Mouse (Mus musculus) inflammation-experienced regulatory T-cells, adult 6 months (primary cell): ENCODE measurements around the gene Pde8a. TPM values are rescaled to one million over a fixed set of nuclear protein-coding genes. Genes with fewer than 3 reads are reported as not detected.

Experiments
- ATAC-seq: one replicate; pipeline ENCODE4 v1.8.0; 2017
- polyA plus RNA-seq, 3 experiments: library from polyadenylated mRNA; unstranded; fragments of 100-300 nt; shearing (Covaris generic); gene quantifications; one replicate each; pipeline ENCODE4 v1.2.1; 2017

Gene Pde8a
- polyA plus RNA-seq, 3 experiments from 2014 or later = 0.58 to 2.5 (median 1.8) TPM

- ATAC-seq = peak; percentile 41
These were observed 126.4 kb downstream of the Pde8a start for GRCm38 (mm10) chr7:81339783-81340182.

GRCm38 (mm10) chr7:81341563-81341962, 128.2 kb downstream of the Pde8a start:
- no peak for ATAC-seq

- ATAC-seq = no peak
These were observed 129.1 kb downstream of the Pde8a start for GRCm38 (mm10) chr7:81342356-81343094.

- no peak for ATAC-seq
These were observed 129.9 kb downstream of the Pde8a start for GRCm38 (mm10) chr7:81343316-81343715.

- no peak for ATAC-seq
These were observed 130.4 kb downstream of the Pde8a start for GRCm38 (mm10) chr7:81343831-81344230.

- peak; percentile 93 for ATAC-seq
These were observed 131.4 kb downstream of the Pde8a start, which contains the start of gene Rps17 for GRCm38 (mm10) chr7:81344544-81345446. TSS of gene Rps17 (minus strand) at chr7:81345254.

- peak; percentile 19 for ATAC-seq
These were observed 132.2 kb downstream of the Pde8a start for GRCm38 (mm10) chr7:81345447-81346170.

GRCm38 (mm10) chr7:81348206-81348605, 134.8 kb downstream of the Pde8a start:
- ATAC-seq = no peak

GRCm38 (mm10) chr7:81351826-81352225, 138.4 kb downstream of the Pde8a start:
- no peak for ATAC-seq

GRCm38 (mm10) chr7:81355746-81356145, 142.3 kb downstream of the Pde8a start:
- no peak for ATAC-seq

GRCm38 (mm10) chr7:81356360-81356759, 143.0 kb downstream of the Pde8a start:
- no peak for ATAC-seq

GRCm38 (mm10) chr7:81356975-81357374, 143.6 kb downstream of the Pde8a start:
- ATAC-seq = no peak

GRCm38 (mm10) chr7:81367946-81368345, 154.6 kb downstream of the Pde8a start:
- no peak for ATAC-seq

- no peak for ATAC-seq
These were observed 156.3 kb downstream of the Pde8a start for GRCm38 (mm10) chr7:81369724-81370123.

GRCm38 (mm10) chr7:81371811-81372210, 158.4 kb downstream of the Pde8a start:
- no peak for ATAC-seq

GRCm38 (mm10) chr7:81372337-81372920, 159.0 kb downstream of the Pde8a start:
- no peak for ATAC-seq

- no peak for ATAC-seq
These were observed 166.0 kb downstream of the Pde8a start for GRCm38 (mm10) chr7:81379363-81379762.

Other genes with a start within 250 kb of the Pde8a start
- 10 to 100 TPM; 12.8 to 21.3 (median 19.8) TPM for gene Zfp592, start 219.9 kb upstream of the Pde8a start, polyA plus RNA-seq
- gene Alpk3, start 156.0 kb upstream of the Pde8a start, polyA plus RNA-seq = under 1 TPM; 0.17 to 0.50 (median 0.24) TPM
- not detected for gene Slc28a1, start 98.8 kb upstream of the Pde8a start, polyA plus RNA-seq
- 1,000 to 10,000 TPM in 2 of 3 experiments, 100 to 1,000 TPM in 1; 985 to 1,426 (median 1,383) TPM for gene Rps17, start 131.7 kb downstream of the Pde8a start, polyA plus RNA-seq
- under 1 TPM in 1 of 3 experiments, not detected in 2; 0.30 TPM for gene Cpeb1, start 241.9 kb downstream of the Pde8a start, polyA plus RNA-seq